Mouse (Mus musculus) regulatory T cell (primary cell): ENCODE data around the gene Acyp1.

Experiments used
- in situ Hi-C: fragments of 300-600 bp; cut with MboI, MseI; formaldehyde crosslinking; loops from one replicate; pipeline ENCODE4 v1.15.1; 2025; ENCODE audit warnings: high pct_unique_total_duplicates

Acyp1 gene

DNA sequence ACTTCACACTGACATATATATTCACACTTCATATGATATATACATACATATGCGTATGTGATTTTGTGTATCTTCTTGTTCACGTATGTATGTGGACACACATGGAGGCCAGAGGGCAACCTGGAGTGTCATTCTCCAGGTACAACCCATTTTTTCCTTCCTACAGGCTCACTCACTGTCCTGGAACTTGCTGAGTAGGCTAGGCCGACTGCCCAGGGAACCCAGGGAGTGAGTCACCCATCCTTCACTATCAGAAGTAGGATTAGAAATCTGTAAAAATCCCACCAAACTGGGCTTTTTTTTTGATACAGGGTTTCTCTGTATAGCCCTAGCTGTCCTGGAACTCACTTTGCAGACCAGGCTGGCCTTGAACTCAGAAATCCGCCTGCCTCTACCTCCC lies 3.2 kb downstream of the Acyp1 start:
- in situ Hi-C loops = loop anchor here (25.0 kb wide), 1 partner anchor 123 kb away; the partner anchor contains the start of gene Rps6kl1

DNA sequence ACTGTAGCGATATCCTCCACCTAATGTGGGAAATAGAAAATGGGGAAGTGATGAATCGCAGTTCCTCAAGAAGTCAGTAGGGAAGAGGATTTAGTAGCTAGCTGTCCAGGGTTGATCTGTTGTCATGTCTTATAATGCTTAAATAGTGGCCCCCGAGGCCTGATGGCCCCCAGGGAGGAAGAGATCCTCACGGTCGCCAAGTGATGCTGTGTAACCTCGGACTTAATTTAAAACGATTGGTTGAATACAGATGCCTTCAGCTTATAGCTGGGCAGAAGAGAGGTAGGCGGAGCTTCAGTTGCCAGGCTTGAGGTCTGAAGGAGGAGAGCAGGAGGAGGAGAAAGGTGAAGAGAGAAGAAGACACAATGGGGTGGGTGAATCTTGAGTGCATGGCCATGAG lies 3.9 kb downstream of the Acyp1 start:
- in situ Hi-C loops = loop anchor here (25.0 kb wide), 1 partner anchor 122 kb away; the partner anchor contains the start of gene Rps6kl1

DNA sequence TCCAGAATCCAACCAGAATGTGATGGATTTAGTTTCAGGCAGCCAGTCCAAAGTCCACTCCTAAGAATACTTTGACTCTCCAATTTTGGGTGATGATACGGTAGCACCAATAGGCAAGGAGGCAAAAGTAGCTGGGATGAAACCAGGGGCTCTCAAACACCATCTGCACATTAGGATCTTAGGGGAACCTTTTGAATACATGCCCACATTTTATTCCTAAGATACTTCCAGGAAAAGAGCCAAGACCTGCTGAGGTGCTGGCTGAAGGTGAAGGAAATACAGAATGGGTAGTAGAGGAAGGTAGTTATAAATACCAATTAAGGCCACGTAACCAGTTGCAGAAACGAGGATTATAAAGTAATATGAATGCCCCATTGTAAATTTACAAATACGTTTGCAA lies 6.5 kb downstream of the Acyp1 start:
- in situ Hi-C loops = loop anchor here (25.0 kb wide), 1 partner anchor 119 kb away; the partner anchor contains the start of gene Rps6kl1

DNA sequence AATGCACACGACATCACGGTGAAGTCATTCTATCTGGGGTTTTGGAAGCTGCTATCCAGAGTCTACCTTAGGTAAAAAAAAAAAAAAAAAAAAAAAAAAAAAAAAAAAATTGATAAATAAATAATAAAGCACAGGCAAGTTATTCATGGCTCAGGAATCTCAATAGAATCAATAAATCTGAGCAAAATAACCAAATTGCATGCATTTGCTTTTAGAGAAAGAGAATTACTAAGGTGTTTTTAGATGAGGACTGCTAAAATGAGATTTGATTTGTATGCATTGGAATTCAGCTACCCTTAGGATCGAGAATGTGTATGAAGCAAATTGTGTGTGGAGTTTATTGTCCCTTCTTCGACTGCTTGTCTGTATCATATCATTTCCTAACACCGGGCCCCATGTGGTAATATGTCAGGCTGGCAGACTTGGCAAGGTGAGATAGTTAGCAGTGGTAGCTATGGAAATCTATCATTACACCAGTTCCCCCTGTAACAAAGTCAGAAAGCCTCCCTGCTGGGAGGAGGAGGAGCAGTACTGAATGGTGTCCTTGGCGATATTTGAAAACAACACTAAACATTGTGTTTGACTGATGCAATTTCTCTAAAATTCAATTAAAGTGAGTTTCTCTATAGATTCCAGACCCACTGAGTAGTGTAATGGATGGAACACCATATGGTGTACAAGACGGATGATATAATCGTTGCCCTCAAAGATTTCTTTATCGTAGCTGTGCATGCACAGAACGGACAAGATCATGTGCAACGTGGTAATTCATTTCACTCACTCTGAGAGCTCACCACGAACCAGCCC lies 7.2 kb downstream of the Acyp1 start:
- in situ Hi-C loops = loop anchor here (25.0 kb wide), 1 partner anchor 119 kb away; the partner anchor contains the start of gene Rps6kl1

DNA sequence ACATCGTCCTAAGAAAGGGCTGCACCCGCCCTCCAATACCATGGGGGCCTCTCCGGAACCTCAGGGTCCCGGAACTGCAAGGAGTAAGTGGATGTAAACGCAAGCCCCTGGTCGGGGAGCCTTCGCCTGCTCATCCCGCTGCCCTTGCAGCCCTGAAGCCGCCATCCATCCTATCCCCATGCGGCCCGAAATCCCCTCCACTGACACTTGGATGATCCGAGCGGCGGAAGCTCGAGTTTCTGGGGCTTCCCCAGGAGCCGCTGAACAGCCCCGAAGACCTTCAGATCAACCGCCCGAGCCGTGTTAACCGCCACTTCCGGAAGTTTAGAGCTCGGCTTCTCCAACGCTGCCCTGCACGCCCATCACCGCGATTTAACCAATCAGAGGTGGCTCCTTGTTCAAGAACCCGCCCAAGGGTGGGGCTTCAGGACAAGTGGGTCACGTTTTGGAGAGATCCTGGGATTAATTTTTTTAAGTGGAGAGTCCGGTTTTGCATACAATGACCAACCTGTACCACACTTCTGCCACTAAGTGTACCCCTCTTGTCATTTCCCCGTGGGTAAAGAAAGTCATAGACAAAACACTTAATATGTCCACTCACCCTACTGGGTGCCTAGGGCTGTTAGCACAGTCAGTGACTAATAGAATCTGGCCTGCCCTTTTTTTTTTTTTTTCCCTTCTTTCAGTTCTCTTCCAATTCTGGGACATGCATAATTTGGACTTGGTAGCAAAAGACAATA lies 8.0 kb downstream of the Acyp1 start:
- in situ Hi-C loops = loop anchor here (25.0 kb wide), 1 partner anchor 118 kb away; the partner anchor contains the start of gene Rps6kl1

DNA sequence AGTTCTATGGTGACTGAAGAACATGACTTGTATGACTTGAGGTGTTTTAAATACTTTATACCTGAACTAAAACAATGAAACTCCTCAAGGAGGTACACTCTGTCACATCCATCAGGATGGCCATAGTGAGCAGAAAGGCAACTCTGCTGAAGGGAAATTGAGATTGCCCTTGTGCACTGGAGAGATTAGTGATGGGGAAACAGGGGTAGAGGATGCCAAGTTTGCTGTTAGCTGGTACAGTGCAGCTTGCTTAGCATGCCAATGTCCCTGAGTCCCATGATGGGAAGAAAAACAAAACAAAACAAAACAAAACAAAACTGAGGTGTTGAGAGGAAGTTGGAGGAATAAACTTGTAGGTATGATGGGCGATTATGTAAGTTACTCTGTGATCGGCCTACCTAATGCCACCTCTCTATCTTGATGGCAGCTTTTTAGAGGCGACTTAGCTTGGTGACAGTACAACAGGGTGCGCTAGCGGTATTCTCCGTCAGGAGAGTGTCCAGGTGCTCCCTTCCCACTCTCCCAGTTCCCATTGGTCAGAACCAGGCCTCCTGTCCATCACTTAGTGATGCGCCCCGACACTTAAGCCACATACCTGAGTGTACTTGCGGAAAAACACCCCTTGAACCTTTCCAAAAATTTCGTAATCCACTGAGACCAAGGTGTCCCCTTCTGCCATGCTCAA lies 8.7 kb downstream of the Acyp1 start:
- in situ Hi-C loops = loop anchor here (5.0 to 25.0 kb wide), 2 partner anchors 57 to 117 kb away; partner anchors contain the start of gene Rps6kl1

DNA sequence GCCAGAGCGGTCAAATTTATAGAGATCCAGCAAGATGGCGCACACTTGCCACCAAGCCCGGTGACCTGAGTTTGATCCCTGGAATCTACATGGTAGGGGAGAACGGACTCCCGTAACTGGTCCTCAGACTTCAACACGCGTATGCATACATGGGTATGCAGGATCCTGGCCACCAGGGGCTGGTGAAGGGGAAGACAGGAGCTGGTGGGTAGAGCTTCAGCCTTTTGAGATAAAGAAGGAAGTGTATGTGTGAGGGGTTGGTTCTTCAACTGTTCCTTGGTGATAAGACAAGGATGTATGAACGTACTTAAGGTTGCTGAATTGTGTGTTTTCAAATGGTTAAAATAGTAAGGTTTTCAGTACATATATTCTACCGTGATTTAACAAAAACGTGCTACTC lies 9.3 kb downstream of the Acyp1 start:
- in situ Hi-C loops = loop anchor here (5.0 to 25.0 kb wide), 2 partner anchors 57 to 117 kb away; partner anchors contain the start of gene Rps6kl1

DNA sequence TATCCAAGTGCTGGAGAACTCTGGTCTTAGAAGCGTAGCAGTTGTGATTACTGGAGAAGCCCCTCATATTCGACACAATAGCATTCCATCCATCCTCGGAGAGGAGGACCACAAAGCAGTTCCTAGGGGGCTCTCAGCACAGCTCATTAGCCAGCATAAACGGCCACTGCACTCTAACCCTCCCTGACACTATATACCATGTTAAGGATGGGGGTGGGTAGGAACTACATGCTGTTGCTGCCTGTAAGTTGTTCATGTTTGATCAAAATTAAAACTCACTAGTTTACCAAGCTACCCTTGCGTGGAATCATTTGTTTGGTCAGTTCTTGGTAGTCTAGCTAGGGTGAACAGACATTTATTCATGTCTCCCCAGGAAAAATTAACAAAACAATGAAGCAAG lies 12.0 kb downstream of the Acyp1 start:
- in situ Hi-C loops = loop anchor here (5.0 to 25.0 kb wide), 2 partner anchors 54 to 114 kb away; partner anchors contain the start of gene Rps6kl1

DNA sequence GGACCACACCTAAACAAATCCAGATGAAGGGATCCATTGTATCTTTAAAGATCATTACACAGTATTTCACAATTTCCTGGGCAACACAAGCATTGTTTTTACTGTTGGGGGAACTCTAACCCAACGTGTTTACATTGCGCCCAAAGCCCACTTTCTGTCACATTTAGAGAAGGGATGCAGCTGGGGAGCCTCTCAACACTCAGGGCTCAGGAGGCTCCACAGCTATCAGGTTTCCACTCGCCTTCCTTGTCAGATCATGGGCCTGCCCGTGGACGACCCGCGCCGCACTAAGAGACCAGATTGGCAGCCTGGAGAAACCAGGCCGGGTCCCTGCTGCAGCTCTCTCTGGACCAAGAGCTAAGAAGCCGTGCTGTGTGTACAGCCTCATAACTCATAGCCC lies 14.7 kb downstream of the Acyp1 start:
- in situ Hi-C loops = no loop called here

DNA sequence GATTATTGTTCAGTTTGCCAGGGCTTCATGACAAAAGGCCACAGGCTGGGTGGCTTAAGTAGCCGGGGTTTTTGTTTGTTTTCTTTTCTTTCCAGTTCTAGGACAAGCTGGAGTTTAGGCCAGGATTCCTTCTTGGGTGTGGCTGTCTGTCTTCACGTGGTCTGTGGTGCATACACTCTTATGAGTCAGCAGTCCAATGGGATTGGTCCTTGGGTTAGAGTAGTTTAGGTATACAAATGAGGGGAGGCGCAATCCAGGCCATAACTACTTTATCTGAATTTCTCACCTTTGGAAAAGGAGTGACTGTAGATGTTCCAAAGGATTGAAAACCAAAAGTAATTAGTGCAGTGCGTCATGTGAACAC lies 16.4 kb downstream of the Acyp1 start:
- in situ Hi-C loops = no loop called here

DNA sequence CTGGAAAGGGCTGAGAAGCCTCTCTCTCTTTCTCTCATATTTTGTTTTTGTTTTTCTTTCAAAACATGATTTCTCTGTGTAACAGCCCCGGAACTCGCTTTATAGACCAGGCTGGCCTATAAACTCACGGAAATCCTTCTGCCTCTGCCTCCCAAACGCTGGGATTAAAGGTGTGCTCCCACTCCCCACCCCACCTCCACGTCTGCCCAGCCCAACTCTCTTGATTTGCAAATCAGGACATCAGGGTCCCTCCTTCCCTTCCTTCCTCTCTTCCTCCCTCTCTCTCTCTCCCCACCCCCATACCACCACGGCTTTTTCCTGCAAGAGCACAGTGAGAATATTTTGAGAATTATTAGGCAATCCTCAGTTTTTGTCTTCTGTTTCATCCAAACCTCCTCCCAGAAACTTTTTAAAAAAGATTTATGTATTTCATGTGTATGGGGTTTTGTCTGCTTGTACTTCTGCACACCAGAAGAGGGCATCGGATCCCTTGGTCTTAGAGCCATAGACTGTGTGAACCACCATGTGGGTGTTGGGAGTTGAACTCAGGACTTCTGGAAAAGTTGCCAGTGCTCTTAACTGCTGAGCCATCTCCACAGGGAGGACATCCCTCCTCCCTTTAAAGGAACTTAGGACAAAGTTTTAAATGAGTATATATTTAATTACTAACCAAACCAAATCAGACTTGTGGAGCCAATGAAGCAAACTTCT lies 17.0 kb downstream of the Acyp1 start:
- in situ Hi-C loops = no loop called here

DNA sequence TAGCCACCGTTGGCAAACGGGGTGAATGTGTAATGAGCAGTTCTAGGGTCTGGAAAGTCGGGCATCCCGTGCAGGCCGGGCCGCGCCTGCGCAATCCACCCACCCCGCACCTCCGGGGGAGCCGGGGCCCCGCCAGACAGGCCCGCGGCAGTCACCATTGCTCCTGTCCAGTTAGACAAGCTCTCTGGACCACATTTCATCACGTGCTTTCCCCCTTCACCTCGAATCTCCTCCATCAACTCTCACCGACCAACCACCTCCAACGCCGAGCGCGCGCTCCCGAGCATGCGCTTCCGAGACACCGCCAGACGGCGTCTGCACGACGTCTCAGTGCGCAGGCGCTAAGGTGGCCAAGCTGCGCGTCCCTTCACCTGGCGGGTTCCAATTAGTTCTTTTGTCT lies 17.9 kb downstream of the Acyp1 start, which contains the start of gene Mlh3:
TSS of gene Mlh3 (minus strand) at position 281 of the 400 bp plus-strand sequence.
- in situ Hi-C loops = no loop called here

DNA sequence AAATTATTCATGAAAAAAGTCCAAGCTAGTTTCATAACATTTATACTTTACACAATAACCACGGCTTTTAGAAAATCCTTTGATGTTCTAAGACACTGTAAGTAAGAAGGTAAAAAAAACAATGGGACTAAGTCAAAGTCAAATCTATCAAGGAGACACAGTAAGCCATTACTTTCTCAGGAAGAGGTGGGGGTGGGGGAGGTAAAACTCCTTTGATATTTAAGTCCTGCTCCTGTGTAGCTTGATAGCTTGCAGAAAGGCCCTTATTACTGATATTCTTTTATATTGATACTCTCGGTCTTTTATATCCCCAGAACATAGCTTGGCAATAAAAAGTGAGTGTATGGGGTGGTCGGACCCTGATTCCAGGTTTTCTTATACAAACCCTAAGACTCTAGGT lies 18.4 kb downstream of the Acyp1 start:
- in situ Hi-C loops = no loop called here

DNA sequence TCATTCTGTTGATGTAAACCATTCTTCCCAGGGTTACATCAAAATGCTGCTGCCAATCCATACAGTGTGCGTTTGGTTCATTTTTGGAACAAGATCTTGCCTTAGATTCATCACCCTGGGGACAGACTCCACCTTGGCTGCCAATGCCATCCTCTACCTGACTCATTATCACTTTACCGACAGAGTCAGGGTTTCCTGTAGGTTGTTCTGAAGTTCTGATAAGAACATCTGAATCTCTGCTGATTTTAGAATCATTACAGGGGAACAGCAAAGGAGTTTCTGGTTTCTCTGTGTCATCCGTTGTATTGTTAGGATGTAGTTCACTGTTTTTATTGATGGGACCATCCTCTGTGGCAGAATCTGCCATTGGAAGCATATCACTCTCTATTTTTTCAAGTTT lies 22.0 kb downstream of the Acyp1 start:
- in situ Hi-C loops = no loop called here

DNA sequence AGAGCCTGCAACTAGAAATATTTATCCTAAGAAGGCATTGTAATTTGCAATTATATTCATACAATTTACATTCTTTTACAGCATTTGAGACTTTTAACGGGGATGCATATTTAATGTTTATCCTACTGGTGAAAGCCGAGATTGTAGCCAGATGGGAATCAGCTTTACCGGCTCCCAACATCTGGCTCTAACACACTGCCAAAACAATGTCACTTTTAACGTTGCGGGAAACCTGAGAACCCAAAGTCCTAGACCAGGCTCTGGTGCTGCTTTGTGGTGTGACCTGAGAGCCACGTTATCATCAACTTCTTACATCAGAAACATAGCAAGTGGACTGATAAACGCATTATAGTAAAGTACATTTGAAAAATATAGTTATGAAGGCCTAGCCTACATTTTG lies 23.3 kb downstream of the Acyp1 start:
- in situ Hi-C loops = no loop called here

DNA sequence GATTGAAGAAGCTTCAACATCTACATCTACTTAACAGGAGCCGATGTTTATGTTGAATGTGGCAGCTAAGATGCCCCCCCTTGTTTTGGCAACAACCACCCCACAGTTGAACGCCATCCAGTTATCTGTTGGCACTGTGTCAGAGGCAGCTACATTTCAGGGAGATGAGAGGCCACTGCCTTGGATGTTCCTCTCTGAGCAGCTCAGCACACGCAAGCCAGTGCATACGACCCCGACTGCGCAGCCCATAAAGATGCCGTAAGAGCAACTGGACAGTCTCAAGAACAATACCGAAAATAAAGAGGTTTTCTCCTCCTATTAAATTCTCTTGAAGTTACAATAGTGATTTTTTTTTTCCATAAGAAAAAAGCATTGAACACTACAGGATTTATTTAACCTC lies 23.7 kb downstream of the Acyp1 start:
- in situ Hi-C loops = no loop called here

DNA sequence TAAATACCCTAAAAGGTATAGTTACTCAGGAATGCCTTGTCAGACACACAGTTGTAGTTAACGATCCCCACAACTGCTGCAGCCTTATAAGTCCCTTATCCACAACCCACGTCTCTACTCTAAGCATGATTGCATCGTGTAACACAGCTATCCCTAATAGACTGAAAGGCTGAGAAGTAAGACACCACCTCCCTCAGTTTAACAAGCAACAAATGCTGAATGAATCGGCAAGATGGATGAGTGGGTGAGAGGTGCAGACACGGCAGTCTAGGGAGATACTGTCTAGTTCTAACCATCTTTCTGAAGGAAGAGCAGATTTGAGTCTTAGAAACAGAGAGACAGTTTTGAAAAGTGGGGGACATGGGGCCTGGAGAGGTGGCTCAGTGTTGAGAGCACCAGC lies 25.0 kb downstream of the Acyp1 start:
- in situ Hi-C loops = no loop called here

DNA sequence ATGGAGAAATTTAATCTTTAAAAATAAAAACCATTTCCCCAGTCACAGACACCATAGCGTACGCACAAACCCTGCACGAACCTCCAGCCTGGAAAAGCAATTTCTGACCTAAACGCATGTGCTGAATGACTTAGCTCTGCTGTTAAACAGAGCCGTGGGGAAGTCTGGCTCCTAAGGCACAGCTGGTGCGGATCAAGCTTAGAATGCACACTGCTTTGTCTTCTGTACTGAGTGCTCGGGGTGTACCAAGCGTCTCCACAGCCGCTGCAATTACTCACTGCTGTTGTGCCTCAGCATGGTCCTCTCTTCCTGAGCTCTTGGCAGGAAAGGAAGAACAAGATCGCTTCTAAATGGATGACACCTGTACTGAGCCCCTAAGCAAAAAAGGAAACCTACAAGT lies 25.7 kb downstream of the Acyp1 start:
- in situ Hi-C loops = no loop called here

DNA sequence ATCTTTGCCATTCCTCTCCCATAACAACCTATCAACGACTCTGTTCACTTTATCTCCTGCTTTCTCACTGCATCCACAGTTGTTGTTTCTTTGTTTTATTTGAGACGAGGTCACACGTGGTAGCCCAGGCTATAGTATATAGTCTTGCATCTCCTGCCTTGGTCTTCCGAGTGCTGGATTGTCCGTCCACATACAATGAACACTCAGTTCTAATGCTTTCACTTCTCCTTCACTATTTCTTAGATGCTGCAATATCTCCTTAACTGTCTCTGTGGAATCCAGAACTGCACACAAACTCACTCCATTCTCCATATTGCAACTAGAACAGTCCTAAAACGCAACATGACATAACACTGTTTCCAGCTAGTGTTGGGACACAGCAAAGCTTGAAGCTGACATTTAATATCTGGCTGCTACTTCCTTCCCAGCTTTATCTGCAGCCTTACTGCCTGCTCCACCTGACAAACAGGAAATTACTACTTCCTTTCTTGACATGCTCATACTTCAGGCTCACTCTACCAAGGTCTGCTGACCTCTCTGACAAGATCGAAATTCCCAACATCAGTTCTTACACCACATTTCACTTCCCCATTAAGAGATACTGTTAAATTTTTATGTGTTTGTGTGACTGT lies 31.1 kb downstream of the Acyp1 start:
- in situ Hi-C loops = no loop called here

DNA sequence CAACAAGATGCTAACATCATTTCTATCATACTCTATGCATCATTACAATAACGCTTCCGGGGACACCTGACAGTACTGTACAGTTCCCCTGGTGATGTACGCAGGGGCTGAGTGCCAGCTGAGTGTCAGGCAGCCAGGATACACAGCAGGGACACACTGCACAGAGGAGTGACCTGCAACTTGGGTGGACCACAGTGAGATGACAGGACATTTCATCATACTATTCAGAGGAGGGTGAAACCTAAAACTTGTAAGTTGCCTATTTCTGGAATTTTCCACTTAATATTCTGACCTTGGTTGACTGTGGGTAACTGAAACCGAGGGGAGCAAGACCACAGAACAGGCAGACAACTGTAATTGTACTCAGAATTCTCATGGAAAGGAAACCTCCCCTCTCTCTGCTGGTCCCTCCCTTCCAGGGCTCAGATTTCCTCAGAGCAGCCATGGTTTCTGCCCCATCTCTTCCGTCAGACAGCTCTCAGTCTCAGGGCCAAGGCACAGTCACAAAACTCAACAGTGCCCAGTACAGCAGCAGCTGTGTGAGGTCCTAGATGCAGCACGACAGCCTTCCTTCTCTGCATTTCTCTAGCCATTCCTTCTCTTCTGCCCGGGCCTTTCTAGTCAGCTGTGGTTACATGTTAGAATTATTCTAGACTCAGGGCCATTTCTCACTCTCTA lies 32.0 kb downstream of the Acyp1 start:
- in situ Hi-C loops = no loop called here
